Mouse (Mus musculus) cerebellum, adult 2 months (tissue): ENCODE measurements around the gene Gm525. TPM values are rescaled to one million over a fixed set of nuclear protein-coding genes. Genes with fewer than 3 reads are reported as not detected.
A peak's percentile ranks its signal among the peaks of the same experiment; 100 is the strongest.
"Not testable (repeated sequence)": the region's sequence is repeated elsewhere in the genome, so short reads cannot be mapped to it uniquely, and the experiment has no call there.

Source experiments
- DNase-seq, 2 experiments: peaks; one replicate each; pipeline ENCODE4 v3.0.0; 2021
- H3K27ac ChIP-seq: fragments of 200-500 bp; 2 replicates; pipeline ENCODE4 v1.5.1; 2012; ENCODE audit warnings: low read length, control low read depth, inconsistent platforms; ENCODE audit not compliant: insufficient read depth
- H3K27me3 ChIP-seq: fragments of 200-500 bp; 2 replicates; pipeline ENCODE4 v1.6.1; 2012; ENCODE audit warnings: inconsistent platforms, mild to moderate bottlenecking, low read length, moderate library complexity; ENCODE audit not compliant: control insufficient read depth, insufficient read depth
- H3K4me1 ChIP-seq: fragments of 200-500 bp; 2 replicates; pipeline ENCODE4 v1.6.1; 2011; ENCODE audit warnings: low read length; ENCODE audit not compliant: control insufficient read depth, insufficient read depth
- H3K4me3 ChIP-seq: fragments of 200-500 bp; replicated peaks from 2 replicates; pipeline ENCODE3; 2011; ENCODE audit warnings: mild to moderate bottlenecking, low read depth, low read length, control low read depth; ENCODE audit not compliant: insufficient read depth
- CTCF ChIP-seq: fragments of 200-500 bp; IDR thresholded peaks from 2 replicates; pipeline ENCODE4 v1.5.1; 2011; ENCODE audit warnings: low read depth, mild to moderate bottlenecking, control low read depth, low read length, moderate library complexity, borderline replicate concordance; ENCODE audit not compliant: insufficient read depth
- POLR2A ChIP-seq: fragments of 200-500 bp; IDR thresholded peaks from 2 replicates; pipeline ENCODE4 v1.6.1; 2011; ENCODE audit warnings: low read length, control low read depth, borderline replicate concordance; ENCODE audit not compliant: insufficient read depth
- WGBS: fragments of 180-500 bp; shearing (Covaris S2); methylation state at CpG from one replicate; pipeline ENCODE4 v1.1.7; 2018; 5-methylcytosine and 5-hydroxymethylcytosine counted together
- polyA plus RNA-seq: library from polyadenylated mRNA; depleted of rRNA; stranded (reverse); fragments of >200 nt; gene quantifications from 2 replicates; pipeline ENCODE4 v1.2.3, GENCODE M21; 2012

Gene Gm525
- polyA plus RNA-seq, 1 experiment: 0.65 TPM

GRCm38 (mm10) chr11:89034592-89034991 lies 39.0 kb upstream of the Gm525 start:
- Histone ChIP-seq H3K4me3 (no peak overlapping the region), H3K27me3 (no peaks in the 10 kb centered on the region), H3K4me1 (no peaks in the 10 kb centered on the region), H3K27ac (no peak overlapping the region)
- DNase-seq: no peak
- TF ChIP-seq POLR2A (no peak), CTCF (no peak)

DNA sequence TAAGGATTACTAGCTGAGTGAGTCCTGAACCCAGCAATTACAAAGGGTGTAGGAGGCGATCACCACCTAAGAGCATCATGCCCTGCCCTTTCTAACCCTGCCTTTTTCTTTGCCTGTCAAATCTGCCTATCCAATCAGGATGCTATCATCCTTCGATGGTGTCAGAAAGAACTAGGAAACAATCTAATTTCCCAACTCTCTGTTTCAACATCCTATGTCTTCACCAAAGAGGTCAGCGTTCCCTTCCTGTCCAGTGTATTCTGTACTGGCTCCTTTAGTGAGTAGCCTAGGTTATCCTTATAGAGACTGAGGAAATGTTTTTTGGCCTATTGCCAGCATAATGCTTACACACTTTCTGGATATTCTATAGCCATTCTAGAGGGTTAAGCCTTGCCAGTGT lies 38.1 kb upstream of the Gm525 start:
- TF ChIP-seq CTCF (no peak), POLR2A (no peak)
- no peak overlapping the region for H3K27ac ChIP-seq
- no peak for DNase-seq
- no peak overlapping the region for H3K4me3 ChIP-seq
- no peaks in the 10 kb centered on the region for H3K4me1 ChIP-seq
- H3K27me3 ChIP-seq: no peaks in the 10 kb centered on the region
- WGBS: 88% methylated on average over 3 of the region's 3 CpGs

DNA sequence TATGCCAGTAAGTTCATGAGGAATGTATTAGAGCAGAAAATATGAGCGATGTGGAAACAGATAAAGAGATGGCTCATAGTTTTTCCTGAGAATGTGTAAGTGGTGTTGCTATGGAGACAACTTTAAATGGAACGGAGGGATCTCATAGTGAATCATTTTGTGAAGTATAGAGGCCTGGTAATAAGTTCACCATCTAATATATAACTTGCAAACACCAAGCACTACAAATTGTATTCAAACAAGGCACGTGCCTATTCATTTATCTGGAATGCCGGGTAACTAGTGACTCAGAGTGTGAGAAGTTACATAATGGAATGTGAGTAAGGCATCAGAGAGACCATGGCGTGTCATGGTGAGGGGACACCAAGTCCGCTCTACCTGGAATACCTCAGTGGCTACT lies 35.1 kb upstream of the Gm525 start:
- H3K27ac ChIP-seq: no peak overlapping the region
- 78% methylated on average over 6 of the region's 6 CpGs for WGBS
- no peak for DNase-seq
- no peaks in the 10 kb centered on the region for H3K4me1 ChIP-seq
- no peak overlapping the region for H3K4me3 ChIP-seq
- H3K27me3 ChIP-seq: no peaks in the 10 kb centered on the region
- no peak for TF ChIP-seq CTCF
- TF ChIP-seq POLR2A: no peak

DNA sequence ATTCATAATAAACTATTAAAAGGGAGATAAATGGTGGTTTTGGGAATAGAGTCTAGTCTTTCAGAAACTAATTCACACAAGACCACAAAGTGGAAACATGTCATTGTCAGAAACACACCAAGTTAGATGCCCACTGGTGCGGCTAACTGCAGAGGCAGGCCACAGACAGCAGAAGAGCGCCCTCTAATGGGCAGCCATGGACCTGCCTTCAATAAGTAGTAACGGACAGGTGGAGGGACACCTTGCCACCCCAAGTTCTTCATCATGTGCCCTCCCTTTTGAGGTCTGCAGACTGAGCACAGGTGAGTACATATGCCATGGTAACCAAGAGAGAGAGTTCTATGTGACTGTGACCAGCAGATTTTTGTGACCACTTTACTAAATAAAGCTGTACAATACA lies 34.3 kb upstream of the Gm525 start:
- 23% methylated on average over 3 of the region's 3 CpGs for WGBS
- H3K27ac ChIP-seq: no peak overlapping the region
- H3K27me3 ChIP-seq: no peaks in the 10 kb centered on the region
- peak; percentile 33 to 39 for DNase-seq
- no peaks in the 10 kb centered on the region for H3K4me1 ChIP-seq
- no peak overlapping the region for H3K4me3 ChIP-seq
- TF ChIP-seq POLR2A (no peak), CTCF (peak; percentile 71)

GRCm38 (mm10) chr11:89041073-89041472 lies 32.6 kb upstream of the Gm525 start:
- not testable (repeated sequence) for H3K4me3 ChIP-seq, H3K27me3 ChIP-seq, H3K27ac ChIP-seq, H3K4me1 ChIP-seq, DNase-seq
- WGBS: 81% methylated on average over 7 of the region's 7 CpGs

DNA sequence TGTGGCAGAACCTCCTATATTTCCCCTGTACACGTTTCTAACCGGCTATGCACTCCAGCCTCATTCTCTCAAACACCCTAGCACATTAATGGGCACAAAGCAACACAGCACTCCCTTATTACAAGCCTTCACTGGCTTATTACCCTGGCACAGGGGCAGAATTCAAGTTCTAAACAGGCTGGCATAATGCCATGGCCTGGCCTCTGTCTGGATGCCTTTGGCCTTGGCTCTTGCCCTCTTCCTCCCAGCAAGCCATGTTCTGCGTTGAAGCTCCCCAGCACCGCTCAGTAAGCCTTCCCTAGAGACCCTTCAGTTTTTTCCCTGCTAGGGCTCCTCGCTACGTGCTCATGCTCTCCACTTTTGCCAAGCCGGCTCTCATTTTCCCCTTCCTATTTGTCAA lies 30.6 kb upstream of the Gm525 start:
- Histone ChIP-seq H3K27ac (no peak overlapping the region), H3K4me1 (no peaks in the 10 kb centered on the region), H3K27me3 (no peaks in the 10 kb centered on the region), H3K4me3 (no peak overlapping the region)
- 56% methylated on average over 7 of the region's 7 CpGs for WGBS
- no peak for DNase-seq
- TF ChIP-seq CTCF: no peak
- TF ChIP-seq POLR2A: no peak

- not testable (repeated sequence) for H3K4me1 ChIP-seq, H3K27me3 ChIP-seq, H3K4me3 ChIP-seq, H3K27ac ChIP-seq, DNase-seq
- WGBS: 98% methylated on average over 3 of the region's 3 CpGs
These were observed 28.1 kb upstream of the Gm525 start for GRCm38 (mm10) chr11:89045501-89045900.

DNA sequence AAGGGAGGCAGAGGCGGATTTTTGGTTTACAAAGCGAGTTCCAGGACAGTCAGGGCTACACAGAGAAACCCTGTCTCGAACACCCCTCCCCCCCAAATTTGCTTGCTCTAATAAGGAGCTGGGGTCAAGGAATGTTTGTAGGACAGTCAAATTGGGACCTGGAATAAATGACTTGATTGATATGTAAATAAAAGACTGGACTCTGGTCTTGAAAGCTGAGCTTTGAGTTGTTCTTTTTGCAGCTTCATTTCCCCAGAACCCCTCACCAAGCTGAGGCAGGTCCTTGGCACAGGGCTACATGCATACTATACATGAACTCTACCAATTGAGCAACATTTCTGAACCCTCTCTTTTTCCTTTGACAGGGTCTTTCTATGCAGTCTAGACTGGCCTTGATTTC lies 27.6 kb upstream of the Gm525 start:
- Histone ChIP-seq H3K4me1 (no peaks in the 10 kb centered on the region), H3K4me3 (no peak overlapping the region), H3K27ac (no peak overlapping the region), H3K27me3 (no peaks in the 10 kb centered on the region)
- no peak for TF ChIP-seq POLR2A
- TF ChIP-seq CTCF: no peak
- WGBS: 98% methylated on average over 3 of the region's 3 CpGs
- DNase-seq: no peak

DNA sequence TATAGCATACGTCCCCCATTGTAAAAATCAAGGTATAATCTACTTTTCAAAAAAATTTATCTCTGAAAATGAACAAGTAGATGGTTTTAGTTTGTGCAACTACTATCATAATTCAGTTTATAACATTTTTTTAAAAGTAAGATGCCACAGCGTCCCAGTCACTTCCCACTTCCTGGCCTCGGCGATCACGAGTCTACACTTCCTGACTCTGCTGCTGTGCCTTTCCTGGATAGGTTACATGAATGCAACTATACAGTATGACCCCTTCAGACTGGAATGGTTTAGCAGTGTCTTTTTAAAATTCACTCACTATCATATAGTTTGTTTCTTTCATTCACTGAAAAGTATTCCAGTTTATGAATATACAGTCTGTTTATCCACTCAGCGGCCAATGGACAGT lies 21.9 kb upstream of the Gm525 start:
- 92% methylated on average over 6 of the region's 6 CpGs for WGBS

More for the DNA sequence above, 21.9 kb upstream of the Gm525 start:
- Histone ChIP-seq H3K27me3 (no peaks in the 10 kb centered on the region), H3K4me3 (no peak overlapping the region), H3K4me1 (peaks cover 6% of the 10 kb centered on the region), H3K27ac (no peak overlapping the region)
- DNase-seq: no peak
- TF ChIP-seq CTCF (no peak), POLR2A (no peak)
